Mouse (Mus musculus) thymus, adult 2 months (tissue): ENCODE data around the gene Rad51b.

ENCODE experiments used
- CTCF ChIP-seq: fragments of 200-500 bp; IDR thresholded peaks from 2 replicates; pipeline ENCODE4 v1.5.1; 2012; ENCODE audit warnings: mild to moderate bottlenecking, control low read depth, low read length, moderate library complexity, borderline replicate concordance; ENCODE audit not compliant: control insufficient read depth, poor library complexity, insufficient read depth; ENCODE audit errors: extremely low read depth
- POLR2A ChIP-seq: fragments of 200-500 bp; IDR thresholded peaks from 2 replicates; pipeline ENCODE4 v1.6.1; 2012; ENCODE audit warnings: mild to moderate bottlenecking, low read length, control low read depth, moderate library complexity; ENCODE audit not compliant: control insufficient read depth, poor library complexity, insufficient read depth; ENCODE audit errors: extremely low read depth

DNA sequence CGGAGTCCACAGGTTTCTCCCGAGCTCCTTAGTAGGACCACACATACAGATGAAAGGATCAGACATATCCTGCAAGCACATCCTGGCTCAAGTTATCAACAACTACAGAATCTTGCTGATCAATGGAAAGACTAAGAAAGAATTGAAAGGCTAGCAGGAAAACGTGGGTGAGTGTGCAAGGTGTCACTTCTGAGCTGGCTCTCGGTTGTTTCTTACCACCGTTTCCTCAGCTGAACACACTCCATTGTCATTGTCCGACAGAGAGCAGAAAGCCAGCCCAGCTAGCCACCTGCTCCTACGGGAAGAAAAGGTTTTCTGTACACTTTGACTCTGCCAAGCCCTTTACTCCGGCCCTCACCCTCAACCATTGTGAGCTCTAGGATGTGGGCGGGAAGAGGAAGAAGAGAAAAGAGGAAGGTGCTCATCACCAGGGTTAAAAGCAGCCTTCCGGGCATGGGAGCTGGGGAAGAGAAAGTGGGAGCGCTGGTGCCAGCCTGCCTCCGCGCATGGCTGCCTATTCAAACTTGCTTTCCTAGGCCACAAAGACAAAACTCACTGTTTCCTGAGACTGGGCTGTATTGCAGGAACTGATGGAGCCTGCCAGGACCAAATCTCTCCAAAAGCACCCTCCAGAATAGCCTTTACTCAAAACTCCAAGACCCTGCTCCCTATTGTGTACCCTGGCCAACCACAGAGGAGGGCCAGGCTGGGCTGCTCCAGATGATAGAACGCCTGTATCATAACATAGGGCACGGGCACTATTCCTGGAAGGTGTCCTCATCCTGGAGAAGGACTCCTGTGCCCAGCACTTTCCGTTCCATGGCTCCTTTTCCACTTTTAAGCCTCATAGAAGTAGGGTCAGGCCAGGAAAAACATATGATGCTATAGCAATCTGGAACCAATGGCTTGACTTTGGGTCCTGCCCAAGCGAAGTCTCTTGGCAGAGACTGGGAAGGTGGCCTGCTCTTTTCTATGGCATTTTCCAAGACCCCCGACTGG, 500.0 kb downstream of the Rad51b start:
- no peak for TF ChIP-seq CTCF
- no peak for TF ChIP-seq POLR2A
